In genomic region chr1:189364188-189364587, GRCm38 (mm10) we compare ENCODE assay signal across 29 mouse cellular contexts. TPM values are rescaled to one million over a fixed set of nuclear protein-coding genes. Genes with fewer than 3 reads are reported as not detected.
A peak's percentile ranks its signal among the peaks of the same experiment; 100 is the strongest.
DNase-seq lines count a peak whose midpoint lies in the region; ATAC-seq and TF ChIP-seq lines count a peak whose summit lies in the region.
"Had no signal": no experiment of that assay in that cellular context is flagged by ENCODE, and none has a peak within 500 bp of the region (broad histone marks: within the 10 kb centered on the region; RNA-seq: fewer than 3 reads in every experiment).

No protein-coding gene starts in this region.

- H3K9ac ChIP-seq in kidney, embryonic 14.5 days (ENCODE audit: low read depth, low read length): no peak overlapping the region
- H3K9ac ChIP-seq in intestine, postnatal 0 days (ENCODE audit: low read depth, low read length): no peak overlapping the region
- H3K9ac ChIP-seq: embryonic facial prominence, embryonic 13.5 days; forebrain, embryonic 12.5 days; heart, embryonic 15.5 days; hindbrain, embryonic 14.5 days; limb, embryonic 13.5 days; liver, embryonic 12.5 days; midbrain, embryonic 15.5 days; neural tube, embryonic 13.5 days; stomach, embryonic 15.5 days had no signal

- peak; percentile 5 for DNase-seq in kidney, adult 9 months
- DNase-seq in lung, adult 2 months: no peak
- DNase-seq in lung, postnatal 10 days: peak; percentile 10
- no peak for DNase-seq in gastrocnemius, adult 18-20 months (ENCODE audit: low spot score)
- DNase-seq in left cerebral cortex, postnatal 4 days: no peak
- DNase-seq: adrenal gland, postnatal 10 days; B cell, adult 2 months; cerebellum, adult 2 months; cerebellum, postnatal 25 days; embryo, embryonic 11 days; gastrocnemius, postnatal 36 days; heart, postnatal 4 days; right cerebral cortex, postnatal 4 days had no signal

- TF ChIP-seq CTCF in lung, adult 2 months (IDR thresholded peaks at IDR 0.05; ENCODE audit: insufficient read depth, low read length): no peak
- TF ChIP-seq CTCF in intestine, postnatal 0 days (IDR thresholded peaks at IDR 0.05; ENCODE audit: low read depth): no peak

- H3K4me3 ChIP-seq in kidney, embryonic 14.5 days (ENCODE audit: low read length): no peak overlapping the region
- no peak overlapping the region for H3K4me3 ChIP-seq in lung, adult 2 months (replicated peaks; ENCODE audit: extremely low read depth, low read depth, low read length)
- H3K4me3 ChIP-seq in intestine, postnatal 0 days (ENCODE audit: low read depth, low read length): no peak overlapping the region
- H3K4me3 ChIP-seq: embryonic facial prominence, embryonic 13.5 days; erythroblast, embryonic 14.5 days; forebrain, embryonic 12.5 days; heart, embryonic 15.5 days; limb, embryonic 13.5 days; liver, embryonic 12.5 days; midbrain, embryonic 15.5 days; neural tube, embryonic 13.5 days; stomach, embryonic 15.5 days had no signal

- no peaks in the 10 kb centered on the region for H3K27me3 ChIP-seq in kidney, embryonic 14.5 days (ENCODE audit: control insufficient read depth, insufficient read depth, low read length)
- H3K27me3 ChIP-seq in intestine, postnatal 0 days (replicated peaks; ENCODE audit: control insufficient read depth, insufficient read depth, low read length): no peaks in the 10 kb centered on the region
- H3K27me3 ChIP-seq: embryonic facial prominence, embryonic 13.5 days; forebrain, embryonic 12.5 days; heart, embryonic 15.5 days; limb, embryonic 13.5 days; liver, embryonic 12.5 days; midbrain, embryonic 15.5 days; neural tube, embryonic 13.5 days; stomach, embryonic 15.5 days had no signal

- no peak overlapping the region for H3K4me2 ChIP-seq in kidney, embryonic 14.5 days (replicated peaks; ENCODE audit: low read depth, low read length)
- H3K4me2 ChIP-seq in intestine, postnatal 0 days (replicated peaks; ENCODE audit: low read depth): no peak overlapping the region
- H3K4me2 ChIP-seq: embryonic facial prominence, embryonic 13.5 days; forebrain, embryonic 12.5 days; heart, embryonic 15.5 days; hindbrain, embryonic 14.5 days; limb, embryonic 13.5 days; liver, embryonic 12.5 days; midbrain, embryonic 15.5 days; neural tube, embryonic 13.5 days; stomach, embryonic 15.5 days had no signal

- intact Hi-C loops in left cerebral cortex, postnatal 4 days (cut with DNase I): no loop called here

- 61% methylated on average over 5 of the region's 5 CpGs for WGBS in kidney, embryonic 14.5 days
- WGBS in lung, adult 2 months: 58% methylated on average over 5 of the region's 5 CpGs
- 58% methylated on average over 5 of the region's 5 CpGs for WGBS in intestine, postnatal 0 days

- no peaks in the 10 kb centered on the region for H3K4me1 ChIP-seq in kidney, embryonic 14.5 days (ENCODE audit: control insufficient read depth, insufficient read depth, low read length)
- H3K4me1 ChIP-seq in lung, adult 2 months (ENCODE audit: control insufficient read depth, insufficient read depth, low read length): peaks cover 5% of the 10 kb centered on the region; the same call in 1 of the 2 replicates
- no peaks in the 10 kb centered on the region for H3K4me1 ChIP-seq in intestine, postnatal 0 days (replicated peaks; ENCODE audit: control insufficient read depth, insufficient read depth, low read length)
- H3K4me1 ChIP-seq: embryonic facial prominence, embryonic 13.5 days; forebrain, embryonic 12.5 days; heart, embryonic 15.5 days; liver, embryonic 12.5 days; midbrain, embryonic 15.5 days; neural tube, embryonic 13.5 days; stomach, embryonic 15.5 days had no signal

- H3K36me3 ChIP-seq in kidney, embryonic 14.5 days (ENCODE audit: control insufficient read depth, insufficient read depth, low read length): no peaks in the 10 kb centered on the region
- H3K36me3 ChIP-seq in intestine, postnatal 0 days (ENCODE audit: control insufficient read depth, insufficient read depth): no peaks in the 10 kb centered on the region
- H3K36me3 ChIP-seq: embryonic facial prominence, embryonic 13.5 days; forebrain, embryonic 12.5 days; heart, embryonic 15.5 days; limb, embryonic 13.5 days; liver, embryonic 12.5 days; midbrain, embryonic 15.5 days; neural tube, embryonic 13.5 days; stomach, embryonic 15.5 days had no signal

- no peak for ATAC-seq in kidney, embryonic 14.5 days (ENCODE audit: low FRiP score, low TSS enrichment)
- no peak for ATAC-seq in intestine, postnatal 0 days
- ATAC-seq: activated CD4-positive, CD25-positive, alpha-beta regulatory T cell, adult 4 months; inflammation-experienced regulatory T-cells, adult 6 months; liver, embryonic 12.5 days; midbrain, embryonic 15.5 days had no signal

- 0 out of 2 replicates have a peak, but pooled peaks have one; percentile 12 for TF ChIP-seq POLR2A in lung, adult 2 months (IDR thresholded peaks at IDR 0.05; ENCODE audit: borderline replicate concordance, extremely low read depth, low read depth, low read length)

- H3K9me3 ChIP-seq in kidney, embryonic 14.5 days (ENCODE audit: control insufficient read depth, low read length): no peaks in the 10 kb centered on the region
- no peaks in the 10 kb centered on the region for H3K9me3 ChIP-seq in intestine, postnatal 0 days (ENCODE audit: control insufficient read depth)
- H3K9me3 ChIP-seq: embryonic facial prominence, embryonic 13.5 days; forebrain, embryonic 12.5 days; heart, embryonic 15.5 days; limb, embryonic 13.5 days; liver, embryonic 12.5 days; midbrain, embryonic 15.5 days; neural tube, embryonic 13.5 days; stomach, embryonic 15.5 days had no signal

- H3K27ac ChIP-seq in kidney, embryonic 14.5 days (ENCODE audit: low read depth, low read length): no peak overlapping the region
- no peak overlapping the region for H3K27ac ChIP-seq in intestine, postnatal 0 days (ENCODE audit: low read depth, low read length)
- H3K27ac ChIP-seq: embryonic facial prominence, embryonic 13.5 days; forebrain, embryonic 12.5 days; heart, embryonic 15.5 days; hindbrain, embryonic 14.5 days; limb, embryonic 13.5 days; liver, embryonic 12.5 days; midbrain, embryonic 15.5 days; neural tube, embryonic 13.5 days; stomach, embryonic 15.5 days had no signal

RNA-seq across cellular contexts. Expression of gene Kcnk2, which starts 37.9 kb away (rescaled TPM):
- 1.1 and 2.2 TPM in 2 replicates for polyA plus RNA-seq in kidney, embryonic 14.5 days (2014; fragmentation: Nextera tagmentation; extraction: Ambion mirVana)
- 15.0 and 19.0 TPM in 2 replicates for polyA plus RNA-seq in lung, adult 2 months (2012; rRNA removed)
- 1 to 10 TPM; 1.2 to 1.9 TPM for total RNA-seq in gastrocnemius, adult 18-20 months (2021)
- 1.5 and 1.9 TPM in 2 replicates for polyA plus RNA-seq in intestine, postnatal 0 days (2015; fragmentation: Nextera tagmentation; extraction: Ambion mirVana)
- total RNA-seq in left cerebral cortex, postnatal 4 days (2021): 10 to 100 TPM; 57.1 to 57.7 TPM
- total RNA-seq: megakaryocyte-erythroid progenitor cell, adult 5-6 weeks; MEL had no signal
- polyA plus RNA-seq: erythroblast, embryonic 14.5 days; inflammation-experienced regulatory T-cells, adult 6 months had no signal

Comparison
In these comparisons a context has a peak if more than half of its experiments do, and no peak if none do; other contexts are left out.
1. DNase-seq: peak in kidney, adult 9 months (single experiment) and lung, postnatal 10 days (single experiment); none in lung, adult 2 months (single experiment), gastrocnemius, adult 18-20 months (single experiment) and left cerebral cortex, postnatal 4 days (single experiment).